Mouse (Mus musculus) C3H10T1/2 (cell line): ENCODE measurements around the gene Efl1. TPM values are rescaled to one million over a fixed set of nuclear protein-coding genes. Genes with fewer than 3 reads are reported as not detected.

Experiments used
- polyA plus RNA-seq, 2 experiments: library from polyadenylated mRNA; unstranded; fragments of >200 nt; fragmentation: generic; extraction: Trizol; gene quantifications; one replicate each; pipeline ENCODE4 v1.2.1; 2012; ENCODE audit warnings: missing spikeins in 2 of 2

The Efl1 gene
- polyA plus RNA-seq, result 1 to 10 TPM; 1.4 to 7.8 TPM

DNA sequence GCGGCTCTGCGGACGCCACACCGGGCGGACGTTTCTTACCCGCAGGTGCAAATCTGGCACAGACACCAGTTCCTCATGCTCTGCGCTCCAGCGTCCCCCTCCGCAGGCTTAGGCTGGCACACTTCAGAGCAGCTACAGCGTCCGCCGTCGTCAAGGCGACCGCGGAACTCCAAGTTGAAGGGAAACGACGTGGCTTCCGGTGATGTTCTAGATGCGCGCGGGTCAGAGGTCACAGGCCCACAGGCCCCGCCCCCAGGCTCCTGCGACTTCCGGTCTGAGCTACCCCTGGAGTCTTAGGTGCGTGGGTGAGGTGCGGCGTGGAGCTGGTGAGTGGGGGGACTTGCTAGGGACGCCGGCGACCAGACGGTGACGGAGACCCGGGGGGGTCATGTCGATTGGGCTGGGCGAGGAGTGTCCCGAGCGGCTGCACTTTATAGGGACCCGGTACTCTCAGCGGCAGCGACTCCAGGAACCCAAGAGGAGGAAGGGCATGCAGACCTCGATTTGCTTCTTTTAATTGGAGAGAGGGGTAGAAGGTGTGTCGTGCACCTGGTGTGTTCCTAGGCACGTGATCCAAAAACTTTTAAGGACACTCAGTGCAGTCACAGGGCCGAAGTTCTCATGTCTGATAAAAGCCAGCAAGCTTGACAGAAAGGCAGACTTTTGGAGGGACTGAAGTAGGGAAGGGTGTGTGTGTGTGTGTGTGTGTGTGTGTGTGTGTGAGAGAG lies at the start of gene Efl1, which contains the start of gene Saxo2:
Gene Efl1 (plus strand): TSS at position 262 of the 728 bp plus-strand sequence.
Gene Saxo2 (minus strand): TSS at position 176 of the 728 bp plus-strand sequence.

Other genes starting within 250 kb of the Efl1 start
- 1 to 10 TPM in 1 of 2 experiments, under 1 TPM in 1; 0.32 to 5.0 TPM for gene Saxo2, start 86 bp upstream of the Efl1 start, polyA plus RNA-seq
- gene Mex3b, start 218.7 kb downstream of the Efl1 start, polyA plus RNA-seq, result 1 to 10 TPM in 1 of 2 experiments, under 1 TPM in 1; 0.12 to 1.5 TPM